Mouse (Mus musculus): ENCODE results near the gene Nup153.

DNA sequence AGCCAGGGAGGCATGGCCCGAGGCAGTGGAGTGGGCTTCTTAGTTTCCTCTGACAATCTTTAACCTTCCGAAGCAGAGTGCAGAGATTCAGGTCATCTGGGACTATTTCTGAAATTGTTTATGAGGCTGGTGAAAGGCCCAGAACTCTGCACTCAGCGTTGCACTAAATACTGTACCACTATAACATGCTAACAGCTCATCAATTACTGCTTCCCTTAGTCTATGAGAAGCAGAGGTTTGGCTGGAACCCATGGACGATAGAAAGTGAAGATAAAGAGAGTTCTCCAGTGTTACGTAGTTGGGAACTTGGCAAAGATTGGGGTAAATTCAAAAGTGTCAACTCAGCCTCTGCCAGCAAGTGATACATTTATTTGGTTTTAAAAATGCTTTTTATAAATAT lies 25.6 kb upstream of the Nup153 start:
- no peak for TF ChIP-seq CTCF (IDR thresholded peaks at IDR 0.05; ENCODE audit: extremely low read depth, insufficient read depth, low read length)
- TF ChIP-seq POLR2A (IDR thresholded peaks at IDR 0.05; ENCODE audit: extremely low read depth, insufficient read depth, low read length): no peak

Data from cortical plate, adult 2 months (tissue).